Mouse (Mus musculus) midbrain, embryonic 11.5 days (tissue): ENCODE results near the gene Gba. TPM values are rescaled to one million over a fixed set of nuclear protein-coding genes. Genes with fewer than 3 reads are reported as not detected.

Experiments used
- ATAC-seq: fragments of 200-750 bp; cut with Nextera tagmentation; 2 replicates; pipeline ENCODE4 v1.8.0; 2017; ENCODE audit warnings: moderate TSS enrichment, moderate library complexity; ENCODE audit not compliant: low FRiP score
- DNase-seq: peaks from one replicate; pipeline ENCODE4 v3.0.0; 2015; ENCODE audit warnings: low spot score; ENCODE audit errors: missing footprints
- H3K27ac ChIP-seq: fragments of 300-500 bp; sonication (generic); 2 replicates; pipeline ENCODE4 v1.5.1; 2014; ENCODE audit warnings: low read depth, low read length
- H3K27me3 ChIP-seq: fragments of 300-500 bp; sonication (generic); 2 replicates; pipeline ENCODE4 v1.6.1; 2014; ENCODE audit warnings: mild to moderate bottlenecking, low read length, moderate library complexity, mixed read lengths; ENCODE audit not compliant: control insufficient read depth, insufficient read depth
- H3K36me3 ChIP-seq: fragments of 300-500 bp; sonication (generic); 2 replicates; pipeline ENCODE4 v1.6.1; 2014; ENCODE audit warnings: mild to moderate bottlenecking, low read length, moderate library complexity, mixed read lengths; ENCODE audit not compliant: control insufficient read depth, insufficient read depth
- H3K4me1 ChIP-seq: fragments of 300-500 bp; sonication (generic); 2 replicates; pipeline ENCODE4 v1.6.1; 2014; ENCODE audit warnings: low read length; ENCODE audit not compliant: control insufficient read depth, insufficient read depth
- H3K4me2 ChIP-seq: fragments of 300-500 bp; sonication (generic); 2 replicates; pipeline ENCODE4 v1.6.1; 2014; ENCODE audit warnings: mild to moderate bottlenecking, moderate library complexity
- H3K4me3 ChIP-seq: fragments of 300-500 bp; sonication (generic); 2 replicates; pipeline ENCODE4 v1.5.1; 2014; ENCODE audit warnings: low read depth, low read length
- H3K9ac ChIP-seq: fragments of 300-500 bp; sonication (generic); 2 replicates; pipeline ENCODE4 v1.6.1; 2014; ENCODE audit warnings: low read length
- H3K9me3 ChIP-seq: fragments of 300-500 bp; sonication (generic); 2 replicates; pipeline ENCODE4 v1.6.1; 2016; ENCODE audit warnings: low read length; ENCODE audit not compliant: control insufficient read depth
- WGBS: fragments of 180-500 bp; shearing (Covaris S2); extraction: QIAGEN DNeasy Blood & Tissue Kit; methylation state at CpG from one replicate; pipeline ENCODE4 v1.1.7; 2014; 5-methylcytosine and 5-hydroxymethylcytosine counted together
- polyA plus RNA-seq: library from polyadenylated mRNA; unstranded; fragments of >200 nt; fragmentation: Nextera tagmentation; extraction: Ambion mirVana; gene quantifications from 2 replicates; pipeline ENCODE4 v1.2.1, GENCODE M21; 2014

Gba gene
- polyA plus RNA-seq, 1 experiment from 2014 or later = 41.4 TPM

- H3K27me3 ChIP-seq = no peaks in the 10 kb centered on the region
- no peak overlapping the region for H3K4me2 ChIP-seq
- DNase-seq (no peak), ATAC-seq (no peak)
- no peak overlapping the region for H3K4me3 ChIP-seq
- H3K9me3 ChIP-seq = no peaks in the 10 kb centered on the region
- no peaks in the 10 kb centered on the region; the same call in 1 of the 2 replicates for H3K36me3 ChIP-seq
- no peak overlapping the region for H3K27ac ChIP-seq
- 92% methylated on average over 10 of the region's 10 CpGs for WGBS
- no peak overlapping the region for H3K9ac ChIP-seq
- no peaks in the 10 kb centered on the region for H3K4me1 ChIP-seq
Measured at GRCm38 (mm10) chr3:89236516-89236915, 33.8 kb downstream of the Gba start.

- 95% methylated on average over 21 of the region's 21 CpGs for WGBS
- H3K27me3 ChIP-seq = no peaks in the 10 kb centered on the region
- H3K27ac ChIP-seq = no peak overlapping the region
- no peak overlapping the region for H3K9ac ChIP-seq
- no peak for ATAC-seq
- H3K4me3 ChIP-seq = no peak overlapping the region
- H3K4me2 ChIP-seq = no peak overlapping the region
- H3K4me1 ChIP-seq = no peaks in the 10 kb centered on the region
- H3K36me3 ChIP-seq = no peaks in the 10 kb centered on the region; the same call in 1 of the 2 replicates
- no peaks in the 10 kb centered on the region for H3K9me3 ChIP-seq
- no peak for DNase-seq
Measured at GRCm38 (mm10) chr3:89237682-89238081, 35.0 kb downstream of the Gba start.

GRCm38 (mm10) chr3:89238494-89238893, 35.8 kb downstream of the Gba start:
- WGBS = 86% methylated on average over 12 of the region's 12 CpGs
- Histone ChIP-seq H3K9me3 (no peaks in the 10 kb centered on the region), H3K4me1 (peaks cover 4% of the 10 kb centered on the region), H3K27ac (no peak overlapping the region), H3K36me3 (no peaks in the 10 kb centered on the region; the same call in 1 of the 2 replicates), H3K4me3 (no peak overlapping the region), H3K27me3 (no peaks in the 10 kb centered on the region), H3K9ac (no peak overlapping the region), H3K4me2 (no peak overlapping the region)
- ATAC-seq = no peak
- no peak for DNase-seq

GRCm38 (mm10) chr3:89242331-89242895, 39.7 kb downstream of the Gba start:
- peak; percentile 90 for DNase-seq
- peaks cover 29% of the 10 kb centered on the region for H3K4me1 ChIP-seq

GRCm38 (mm10) chr3:89243609-89244008, 40.9 kb downstream of the Gba start:
- Histone ChIP-seq H3K9me3 (no peaks in the 10 kb centered on the region), H3K36me3 (no peaks in the 10 kb centered on the region; the same call in 1 of the 2 replicates), H3K27me3 (no peaks in the 10 kb centered on the region; the same call in 1 of the 2 replicates), H3K9ac (no peak overlapping the region; the same call in 1 of the 2 replicates), H3K4me3 (peak overlapping the region; percentile 80), H3K4me1 (peaks cover 30% of the 10 kb centered on the region), H3K4me2 (peak overlapping the region; percentile 85), H3K27ac (no peak overlapping the region)
- ATAC-seq (0 out of 2 replicates have a peak, but pooled peaks have one; percentile 19), DNase-seq (peak; percentile 90)
- 12% methylated on average over 14 of the region's 14 CpGs for WGBS

More at GRCm38 (mm10) chr3:89242331-89242895, 39.7 kb downstream of the Gba start:
- H3K4me2 ChIP-seq = no peak overlapping the region
- 68% methylated on average over 9 of the region's 9 CpGs for WGBS
- ATAC-seq = no peak
- no peaks in the 10 kb centered on the region; the same call in 1 of the 2 replicates for H3K36me3 ChIP-seq
- H3K9me3 ChIP-seq = no peaks in the 10 kb centered on the region
- no peak overlapping the region for H3K27ac ChIP-seq
- H3K4me3 ChIP-seq = no peak overlapping the region
- H3K9ac ChIP-seq = no peak overlapping the region
- no peaks in the 10 kb centered on the region; the same call in 1 of the 2 replicates for H3K27me3 ChIP-seq

- peak; percentile 38 for ATAC-seq
- H3K4me1 ChIP-seq = peaks cover 30% of the 10 kb centered on the region
- peak overlapping the region; percentile 80 for H3K4me3 ChIP-seq
- peak overlapping the region; percentile 53 for H3K27ac ChIP-seq
- DNase-seq = peak; percentile 92
- H3K27me3 ChIP-seq = no peaks in the 10 kb centered on the region; the same call in 1 of the 2 replicates
- H3K9me3 ChIP-seq = no peaks in the 10 kb centered on the region
- 11% methylated on average over 25 of the region's 25 CpGs for WGBS
- peak overlapping the region; percentile 85 for H3K4me2 ChIP-seq
- no peaks in the 10 kb centered on the region for H3K36me3 ChIP-seq
- H3K9ac ChIP-seq = peak overlapping the region; percentile 66
Measured at GRCm38 (mm10) chr3:89244158-89244981, 41.6 kb downstream of the Gba start.

GRCm38 (mm10) chr3:89244982-89245687, 42.4 kb downstream of the Gba start:
- Histone ChIP-seq H3K9me3 (no peaks in the 10 kb centered on the region), H3K27ac (peak overlapping the region; percentile 53), H3K4me2 (peak overlapping the region; percentile 85), H3K4me1 (peaks cover 30% of the 10 kb centered on the region), H3K27me3 (no peaks in the 10 kb centered on the region; the same call in 1 of the 2 replicates), H3K9ac (peak overlapping the region; percentile 66), H3K36me3 (no peaks in the 10 kb centered on the region), H3K4me3 (peak overlapping the region; percentile 80)
- peak; percentile 41 for ATAC-seq
- WGBS = 1% methylated on average over 19 of the region's 26 CpGs
- peak; percentile 93 for DNase-seq

- ATAC-seq (peak; percentile 40), DNase-seq (no peak)
- 5% methylated on average over 20 of the region's 20 CpGs for WGBS
- no peaks in the 10 kb centered on the region for H3K36me3 ChIP-seq
- peak within 1 kb of the TSS; percentile 83 for H3K9ac ChIP-seq
- peak within 1 kb of the TSS; percentile 85 for H3K4me2 ChIP-seq
- no peaks in the 10 kb centered on the region for H3K9me3 ChIP-seq
- H3K27ac ChIP-seq = peak within 1 kb of the TSS; percentile 53
- peak within 1 kb of the TSS; percentile 80 for H3K4me3 ChIP-seq
- peaks cover 30% of the 10 kb centered on the region for H3K4me1 ChIP-seq
- no peaks in the 10 kb centered on the region; the same call in 1 of the 2 replicates for H3K27me3 ChIP-seq
Measured at GRCm38 (mm10) chr3:89245688-89246171, 43.0 kb downstream of the Gba start, which contains the start of gene Krtcap2. Gene Krtcap2 (plus strand): TSS chr3:89245966.
